Mouse (Mus musculus) CH12.LX (cell line): Measurements from ENCODE around the gene Dlg2. TPM values are rescaled to one million over a fixed set of nuclear protein-coding genes. Genes with fewer than 3 reads are reported as not detected.

Experiments used
- DNase-seq: peaks from one replicate; pipeline ENCODE4 v3.0.0-alpha.2; 2013; ENCODE audit errors: extremely low read depth
- H3K27ac ChIP-seq: 2 replicates; pipeline ENCODE4 v1.5.1; 2012; ENCODE audit warnings: low read depth, mild to moderate bottlenecking, control low read depth, moderate library complexity; ENCODE audit not compliant: insufficient read depth
- H3K27me3 ChIP-seq: replicated peaks from 2 replicates; pipeline ENCODE3; 2012; ENCODE audit warnings: inconsistent platforms
- H3K36me3 ChIP-seq, 2 experiments: replicated peaks in 1 of 2; 2 replicates each; pipeline versions ENCODE3 to v1.6.1; 2012; ENCODE audit warnings: inconsistent platforms in 1 of 2, low read length in 1 of 2, mild to moderate bottlenecking in 1 of 2, mixed read lengths in 1 of 2, moderate library complexity in 1 of 2; ENCODE audit not compliant: control insufficient read depth in 1 of 2, insufficient read depth in 1 of 2
- H3K4me1 ChIP-seq, 2 experiments: 2 replicates each; pipeline ENCODE4 v1.6.1; 2012; ENCODE audit warnings: inconsistent platforms in 1 of 2, moderate library complexity in 1 of 2; ENCODE audit not compliant: insufficient read depth in 2 of 2, control insufficient read depth in 1 of 2
- H3K4me2 ChIP-seq: 2 replicates; pipeline ENCODE4 v1.6.1; 2012; ENCODE audit warnings: low read depth, mild to moderate bottlenecking, control low read depth; ENCODE audit not compliant: poor library complexity, insufficient read depth, severe bottlenecking
- H3K4me3 ChIP-seq, 3 experiments: fragments of 150-350 bp in 1 of 3; sonication (generic) in 1 of 3; replicated peaks in 1 of 3; 2 replicates each; pipeline versions ENCODE3 to v1.5.1; 2011 to 2012; ENCODE audit warnings: low read depth in 2 of 3, low read length in 2 of 3, mild to moderate bottlenecking in 2 of 3, moderate library complexity in 2 of 3, control low read depth in 1 of 3, improper control_type of control experiment in 1 of 3, inconsistent platforms in 1 of 3, mixed read lengths in 1 of 3; ENCODE audit not compliant: poor library complexity in 1 of 3
- H3K79me2 ChIP-seq: replicated peaks from 2 replicates; pipeline ENCODE4 v1.6.1; 2012; ENCODE audit warnings: mild to moderate bottlenecking, moderate library complexity; ENCODE audit not compliant: control insufficient read depth, poor library complexity, insufficient read depth, severe bottlenecking; ENCODE audit errors: extremely low read depth
- H3K9ac ChIP-seq: 2 replicates; pipeline ENCODE4 v1.6.1; 2012; ENCODE audit warnings: low read depth, mild to moderate bottlenecking, control low read depth, moderate library complexity; ENCODE audit not compliant: insufficient read depth
- H3K9me3 ChIP-seq: replicated peaks from 2 replicates; pipeline ENCODE3; 2012; ENCODE audit warnings: low read length, inconsistent platforms, mixed read lengths
- BHLHE40 ChIP-seq: IDR thresholded peaks from 2 replicates; pipeline ENCODE4 v1.6.1; 2011; ENCODE audit warnings: mild to moderate bottlenecking, low read depth, low read length, improper control_type of control experiment
- CHD2 ChIP-seq: IDR thresholded peaks from 2 replicates; pipeline ENCODE4 v1.6.1; 2011; ENCODE audit warnings: low read length, improper control_type of control experiment
- ETS1 ChIP-seq: conservative IDR thresholded peaks from 2 replicates; pipeline ENCODE4 v1.6.1; 2012; ENCODE audit warnings: low read depth, mild to moderate bottlenecking, inconsistent platforms, low read length, improper control_type of control experiment, moderate library complexity
- GABPA ChIP-seq: IDR thresholded peaks from 2 replicates; pipeline ENCODE4 v1.6.1; 2012; ENCODE audit warnings: low read depth, low read length, improper control_type of control experiment, inconsistent platforms; ENCODE audit not compliant: insufficient replicate concordance
- HCFC1 ChIP-seq: IDR thresholded peaks from 2 replicates; pipeline ENCODE4 v1.6.1; 2012; ENCODE audit warnings: low read depth, mild to moderate bottlenecking, inconsistent platforms, low read length, improper control_type of control experiment
- MEF2A ChIP-seq: IDR thresholded peaks from 2 replicates; pipeline ENCODE4 v1.6.1; 2014; ENCODE audit warnings: low read depth, mild to moderate bottlenecking, inconsistent platforms, low read length, improper control_type of control experiment, borderline replicate concordance
- MXI1 ChIP-seq: IDR thresholded peaks from 2 replicates; pipeline ENCODE4 v1.6.1; 2011; ENCODE audit warnings: mild to moderate bottlenecking, low read depth, low read length, improper control_type of control experiment
- NELFE ChIP-seq: IDR thresholded peaks from 2 replicates; pipeline ENCODE4 v1.6.1; 2011; ENCODE audit warnings: low read depth, low read length, improper control_type of control experiment
- RAD21 ChIP-seq: IDR thresholded peaks from 2 replicates; pipeline ENCODE4 v1.6.1; 2011; ENCODE audit warnings: low read depth, mild to moderate bottlenecking, low read length, improper control_type of control experiment, moderate library complexity
- TBP ChIP-seq: conservative IDR thresholded peaks from 2 replicates; pipeline ENCODE4 v1.6.1; 2011; ENCODE audit warnings: low read depth, low read length, improper control_type of control experiment
- dilution Hi-C: fragments of 300-500 bp; cut with MboI; formaldehyde crosslinking; loops from 2 replicates; pipeline ENCODE4 v1.14.3; 2020; ENCODE audit warnings: low sequenced_read_pairs; ENCODE audit not compliant: extremely low pct_unique_long_range_greater_than_20kb, extremely low pct_ligation_motif_present
- in situ Hi-C: fragments of 300-500 bp; cut with MboI; formaldehyde crosslinking; loops from 3 replicates; pipeline ENCODE4 v1.14.3; 2019; ENCODE audit warnings: low sequenced_read_pairs, low pct_ligation_motif_present, low pct_unique_long_range_greater_than_20kb, mixed read lengths
- polyA plus RNA-seq: library from polyadenylated mRNA; unstranded; fragments of >175 nt; gene quantifications from 2 replicates; pipeline ENCODE4 v1.2.1, GENCODE M21; 2012; ENCODE audit warnings: low read depth; ENCODE audit not compliant: insufficient read length
- total RNA-seq, 2 experiments: library from RNA; depleted of rRNA; stranded (reverse); fragments of 300-350 nt in 1 of 2; fragments of >200 nt in 1 of 2; gene quantifications; 2 replicates each; pipeline ENCODE4 v1.2.3; 2012 to 2014

Dlg2 gene
- total and polyA plus RNA-seq, 3 experiments = 0.36 TPM; not detected in 2

GRCm38 (mm10) chr7:91832207-91832606 lies 1355.7 kb downstream of the Dlg2 start:
- H3K4me2 ChIP-seq = no peak overlapping the region
- TF ChIP-seq BHLHE40 = peak; percentile 40; the same call in 1 of the 2 replicates
- TF ChIP-seq HCFC1 = no peak
- no peak for TF ChIP-seq RAD21

GRCm38 (mm10) chr7:91845723-91846122 lies 1369.3 kb downstream of the Dlg2 start:
- dilution Hi-C loops (no loop called here), in situ Hi-C loops (no loop called here)
- no peak overlapping the region for H3K9ac ChIP-seq
- no peak overlapping the region for H3K4me3 ChIP-seq
- H3K27ac ChIP-seq = no peak overlapping the region
- DNase-seq = no peak
- no peak for TF ChIP-seq NELFE
- no peaks in the 10 kb centered on the region for H3K27me3 ChIP-seq
- no peaks in the 10 kb centered on the region for H3K4me1 ChIP-seq
- H3K79me2 ChIP-seq = no peaks in the 10 kb centered on the region
- H3K36me3 ChIP-seq = no peaks in the 10 kb centered on the region
- H3K4me2 ChIP-seq = no peak overlapping the region
- H3K9me3 ChIP-seq = no peaks in the 10 kb centered on the region

More at GRCm38 (mm10) chr7:91832207-91832606, 1355.7 kb downstream of the Dlg2 start:
- Histone ChIP-seq H3K4me3 (no peak overlapping the region), H3K9me3 (no peaks in the 10 kb centered on the region), H3K36me3 (no peaks in the 10 kb centered on the region), H3K4me1 (peaks cover 0 to 18% of the 10 kb centered on the region in 2 experiments; a peak in 2 of 4 replicates), H3K27me3 (no peaks in the 10 kb centered on the region), H3K27ac (no peak overlapping the region), H3K9ac (no peak overlapping the region), H3K79me2 (no peaks in the 10 kb centered on the region)
- dilution Hi-C loops (no loop called here), in situ Hi-C loops (no loop called here)
- DNase-seq = no peak

GRCm38 (mm10) chr7:91849364-91849763 lies 1372.9 kb downstream of the Dlg2 start:
- dilution Hi-C loops = no loop called here
- no peak for DNase-seq
- H3K9me3 ChIP-seq = no peaks in the 10 kb centered on the region
- H3K79me2 ChIP-seq = no peaks in the 10 kb centered on the region
- no peak overlapping the region for H3K9ac ChIP-seq
- TF ChIP-seq ETS1 (no peak), MXI1 (no peak), BHLHE40 (no peak)
- no peaks in the 10 kb centered on the region for H3K27me3 ChIP-seq
- in situ Hi-C loops = no loop called here
- H3K27ac ChIP-seq = no peak overlapping the region
- no peak overlapping the region for H3K4me2 ChIP-seq
- no peaks in the 10 kb centered on the region for H3K4me1 ChIP-seq
- no peaks in the 10 kb centered on the region for H3K36me3 ChIP-seq
- no peak overlapping the region for H3K4me3 ChIP-seq

- no peak for DNase-seq
- H3K9me3 ChIP-seq = no peaks in the 10 kb centered on the region
- no peak for TF ChIP-seq NELFE
- TF ChIP-seq TBP = no peak
- no peak for TF ChIP-seq CHD2
- no peak for TF ChIP-seq GABPA
- no peak for TF ChIP-seq MEF2A
- H3K9ac ChIP-seq = no peak overlapping the region
- no peak overlapping the region for H3K4me2 ChIP-seq
- H3K27ac ChIP-seq = no peak overlapping the region
- H3K79me2 ChIP-seq = no peaks in the 10 kb centered on the region
- in situ Hi-C loops = no loop called here
- H3K4me1 ChIP-seq = no peaks in the 10 kb centered on the region
- no peaks in the 10 kb centered on the region for H3K36me3 ChIP-seq
- H3K4me3 ChIP-seq = no peak overlapping the region
- H3K27me3 ChIP-seq = no peaks in the 10 kb centered on the region
- dilution Hi-C loops = no loop called here
Measured at GRCm38 (mm10) chr7:91853653-91854052, 1377.2 kb downstream of the Dlg2 start.
